Mouse (Mus musculus): Measurements from ENCODE around the gene Polr2f. TPM values are rescaled to one million over a fixed set of nuclear protein-coding genes. Genes with fewer than 3 reads are reported as not detected.

Gene Polr2f
- polyA plus RNA-seq, 1 experiment, result 436 TPM

GRCm38 (mm10) chr15:79127101-79127500, 13.7 kb upstream of the Polr2f start:
- TF ChIP-seq MYOD1 (IDR thresholded peaks at IDR 0.05; ENCODE audit: control insufficient read depth, insufficient read length, low read depth) (no peak), MAX (IDR thresholded peaks at IDR 0.05) (no peak)
- no peak overlapping the region for H3ac ChIP-seq (ENCODE audit: control insufficient read depth, insufficient read length, low read depth)
- H3K4me3 ChIP-seq (ENCODE audit: insufficient read depth, poor library complexity, severe bottlenecking), result no peak overlapping the region
- peaks cover 88% of the 10 kb centered on the region for H3K36me3 ChIP-seq (ENCODE audit: control insufficient read depth, insufficient read depth)
- no peaks in the 10 kb centered on the region for H3K79me3 ChIP-seq (ENCODE audit: low read depth)
- no peaks in the 10 kb centered on the region for H3K27me3 ChIP-seq (ENCODE audit: control insufficient read depth, insufficient read depth, insufficient read length)
- no peaks in the 10 kb centered on the region for H3K79me2 ChIP-seq (ENCODE audit: control insufficient read depth, insufficient read depth)

GRCm38 (mm10) chr15:79128208-79128607, 12.6 kb upstream of the Polr2f start:
- H3ac ChIP-seq (ENCODE audit: control insufficient read depth, insufficient read length, low read depth), result no peak overlapping the region
- H3K36me3 ChIP-seq (ENCODE audit: control insufficient read depth, insufficient read depth), result peaks cover 89% of the 10 kb centered on the region
- no peaks in the 10 kb centered on the region for H3K79me2 ChIP-seq (ENCODE audit: control insufficient read depth, insufficient read depth)
- no peak overlapping the region for H3K4me3 ChIP-seq (ENCODE audit: insufficient read depth, poor library complexity, severe bottlenecking)
- TF ChIP-seq FOSL1 (IDR thresholded peaks at IDR 0.05; ENCODE audit: insufficient read depth, low read length, poor library complexity, severe bottlenecking), result no peak
- no peak for TF ChIP-seq CTCF (IDR thresholded peaks at IDR 0.05; ENCODE audit: control insufficient read depth, insufficient read depth, insufficient read length)
- TF ChIP-seq USF1 (IDR thresholded peaks at IDR 0.05; ENCODE audit: low read depth), result no peak
- TF ChIP-seq MYOD1 (IDR thresholded peaks at IDR 0.05; ENCODE audit: control insufficient read depth, insufficient read length, low read depth), result no peak
- TF ChIP-seq CEBPB (IDR thresholded peaks at IDR 0.05; ENCODE audit: low read depth), result no peak
- TF ChIP-seq MYOG (IDR thresholded peaks at IDR 0.05; ENCODE audit: control insufficient read depth, extremely low read depth, insufficient read length), result no peak
- no peak for TF ChIP-seq MAX (IDR thresholded peaks at IDR 0.05)
- no peaks in the 10 kb centered on the region for H3K27me3 ChIP-seq (ENCODE audit: control insufficient read depth, insufficient read depth, insufficient read length)
- no peaks in the 10 kb centered on the region for H3K79me3 ChIP-seq (ENCODE audit: low read depth)

DNA sequence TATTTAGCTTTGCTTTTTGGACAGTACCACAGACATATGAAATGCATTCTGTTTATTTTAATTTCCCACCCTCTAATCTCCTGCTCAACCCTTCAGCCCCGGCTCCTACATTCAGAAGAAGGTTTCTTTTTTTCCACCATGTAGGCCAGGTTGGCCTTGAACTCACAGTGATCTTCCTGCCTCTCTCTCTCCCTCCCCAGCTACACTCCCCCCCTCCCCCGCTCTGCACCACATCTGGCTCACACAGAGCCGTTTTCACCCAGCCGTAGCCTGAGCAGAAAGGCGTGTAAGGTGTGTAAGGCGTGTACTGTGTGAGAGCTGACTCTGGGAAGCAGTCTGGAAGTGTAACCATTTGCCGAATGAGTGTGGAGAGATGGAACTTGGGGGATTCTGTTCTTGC, 11.5 kb upstream of the Polr2f start:
- Histone ChIP-seq H3K36me3 (ENCODE audit: control insufficient read depth, insufficient read depth) (peaks cover 88% of the 10 kb centered on the region), H3K79me2 (ENCODE audit: control insufficient read depth, insufficient read depth) (no peaks in the 10 kb centered on the region), H3ac (ENCODE audit: control insufficient read depth, insufficient read length, low read depth) (no peak overlapping the region), H3K79me3 (ENCODE audit: low read depth) (no peaks in the 10 kb centered on the region), H3K4me3 (ENCODE audit: insufficient read depth, poor library complexity, severe bottlenecking) (no peak overlapping the region), H3K27me3 (ENCODE audit: control insufficient read depth, insufficient read depth, insufficient read length) (no peaks in the 10 kb centered on the region)
- TF ChIP-seq USF1 (IDR thresholded peaks at IDR 0.05; ENCODE audit: low read depth) (no peak), FOSL1 (IDR thresholded peaks at IDR 0.05; ENCODE audit: insufficient read depth, low read length, poor library complexity, severe bottlenecking) (no peak), CEBPB (IDR thresholded peaks at IDR 0.05; ENCODE audit: low read depth) (no peak), MAX (IDR thresholded peaks at IDR 0.05) (no peak), CTCF (IDR thresholded peaks at IDR 0.05; ENCODE audit: control insufficient read depth, insufficient read depth, insufficient read length) (no peak), MYOD1 (IDR thresholded peaks at IDR 0.05; ENCODE audit: control insufficient read depth, insufficient read length, low read depth) (no peak), MYOG (IDR thresholded peaks at IDR 0.05; ENCODE audit: control insufficient read depth, extremely low read depth, insufficient read length) (no peak)

GRCm38 (mm10) chr15:79130782-79131181, 10.0 kb upstream of the Polr2f start:
- no peaks in the 10 kb centered on the region for H3K79me3 ChIP-seq (ENCODE audit: low read depth)
- no peaks in the 10 kb centered on the region for H3K79me2 ChIP-seq (ENCODE audit: control insufficient read depth, insufficient read depth)
- no peaks in the 10 kb centered on the region for H3K27me3 ChIP-seq (ENCODE audit: control insufficient read depth, insufficient read depth, insufficient read length)
- H3K4me3 ChIP-seq (ENCODE audit: insufficient read depth, poor library complexity, severe bottlenecking), result no peak overlapping the region
- H3ac ChIP-seq (ENCODE audit: control insufficient read depth, insufficient read length, low read depth), result no peak overlapping the region
- peaks cover 75% of the 10 kb centered on the region for H3K36me3 ChIP-seq (ENCODE audit: control insufficient read depth, insufficient read depth)
- no peak for TF ChIP-seq MYOG (IDR thresholded peaks at IDR 0.05; ENCODE audit: control insufficient read depth, extremely low read depth, insufficient read length)
- no peak for TF ChIP-seq FOSL1 (IDR thresholded peaks at IDR 0.05; ENCODE audit: insufficient read depth, low read length, poor library complexity, severe bottlenecking)

DNA sequence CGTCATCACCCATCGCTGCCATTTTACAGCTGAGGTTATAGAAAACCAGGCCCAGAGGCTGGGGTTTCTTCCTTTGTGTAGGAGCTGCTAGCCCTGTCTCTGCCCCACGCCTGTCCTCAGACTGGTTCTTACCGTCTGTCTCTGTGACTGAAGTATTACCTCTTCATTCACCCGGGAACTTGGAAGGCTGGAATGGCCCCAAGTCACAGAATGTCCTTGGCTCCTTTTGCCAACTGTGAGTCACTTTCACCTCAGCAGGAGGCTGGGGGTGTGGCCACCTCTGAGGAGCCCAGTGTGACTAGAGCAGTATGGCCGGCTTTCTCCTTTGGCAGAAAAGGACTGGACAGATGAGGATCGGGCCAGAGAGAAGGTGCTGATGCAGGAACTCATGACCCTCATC, 9.4 kb upstream of the Polr2f start:
- Histone ChIP-seq H3K79me2 (ENCODE audit: control insufficient read depth, insufficient read depth) (no peaks in the 10 kb centered on the region), H3K79me3 (ENCODE audit: low read depth) (no peaks in the 10 kb centered on the region), H3ac (ENCODE audit: control insufficient read depth, insufficient read length, low read depth) (no peak overlapping the region), H3K36me3 (ENCODE audit: control insufficient read depth, insufficient read depth) (peaks cover 70% of the 10 kb centered on the region), H3K4me3 (ENCODE audit: insufficient read depth, poor library complexity, severe bottlenecking) (no peak overlapping the region), H3K27me3 (ENCODE audit: control insufficient read depth, insufficient read depth, insufficient read length) (no peaks in the 10 kb centered on the region)
- no peak for TF ChIP-seq FOSL1 (IDR thresholded peaks at IDR 0.05; ENCODE audit: insufficient read depth, low read length, poor library complexity, severe bottlenecking)
- TF ChIP-seq MYOD1 (IDR thresholded peaks at IDR 0.05; ENCODE audit: control insufficient read depth, insufficient read length, low read depth), result no peak
- peak; percentile 22 for TF ChIP-seq MAX (IDR thresholded peaks at IDR 0.05)
- TF ChIP-seq CEBPB (IDR thresholded peaks at IDR 0.05; ENCODE audit: low read depth), result no peak
- TF ChIP-seq MYOG (IDR thresholded peaks at IDR 0.05; ENCODE audit: control insufficient read depth, extremely low read depth, insufficient read length), result no peak
- TF ChIP-seq CTCF (IDR thresholded peaks at IDR 0.05; ENCODE audit: control insufficient read depth, insufficient read depth, insufficient read length), result no peak
- no peak for TF ChIP-seq USF1 (IDR thresholded peaks at IDR 0.05; ENCODE audit: low read depth)

GRCm38 (mm10) chr15:79133191-79133661, 7.6 kb upstream of the Polr2f start:
- Histone ChIP-seq H3K36me3 (ENCODE audit: control insufficient read depth, insufficient read depth) (peaks cover 53% of the 10 kb centered on the region), H3ac (ENCODE audit: control insufficient read depth, insufficient read length, low read depth) (no peak overlapping the region)
- TF ChIP-seq USF1 (IDR thresholded peaks at IDR 0.05; ENCODE audit: low read depth) (no peak), MYOG (IDR thresholded peaks at IDR 0.05; ENCODE audit: control insufficient read depth, extremely low read depth, insufficient read length) (no peak), CEBPB (IDR thresholded peaks at IDR 0.05; ENCODE audit: low read depth) (no peak), CTCF (IDR thresholded peaks at IDR 0.05; ENCODE audit: control insufficient read depth, insufficient read depth, insufficient read length) (no peak), MAX (IDR thresholded peaks at IDR 0.05) (no peak), MYOD1 (IDR thresholded peaks at IDR 0.05; ENCODE audit: control insufficient read depth, insufficient read length, low read depth) (no peak), FOSL1 (IDR thresholded peaks at IDR 0.05; ENCODE audit: insufficient read depth, low read length, poor library complexity, severe bottlenecking) (no peak)

More at GRCm38 (mm10) chr15:79133191-79133661, 7.6 kb upstream of the Polr2f start:
- H3K4me3 ChIP-seq (ENCODE audit: insufficient read depth, poor library complexity, severe bottlenecking), result no peak overlapping the region
- no peaks in the 10 kb centered on the region for H3K79me2 ChIP-seq (ENCODE audit: control insufficient read depth, insufficient read depth)
- H3K79me3 ChIP-seq (ENCODE audit: low read depth), result no peaks in the 10 kb centered on the region
- H3K27me3 ChIP-seq (ENCODE audit: control insufficient read depth, insufficient read depth, insufficient read length), result no peaks in the 10 kb centered on the region
